Mouse (Mus musculus): ENCODE measurements at regions not wholly inside any gene's neighbourhood (a gene's known extent, or its start where the extent isn't known, plus 50 kb on each side); places are given as distances from the start of the nearest gene placed in this dataset.

DNA sequence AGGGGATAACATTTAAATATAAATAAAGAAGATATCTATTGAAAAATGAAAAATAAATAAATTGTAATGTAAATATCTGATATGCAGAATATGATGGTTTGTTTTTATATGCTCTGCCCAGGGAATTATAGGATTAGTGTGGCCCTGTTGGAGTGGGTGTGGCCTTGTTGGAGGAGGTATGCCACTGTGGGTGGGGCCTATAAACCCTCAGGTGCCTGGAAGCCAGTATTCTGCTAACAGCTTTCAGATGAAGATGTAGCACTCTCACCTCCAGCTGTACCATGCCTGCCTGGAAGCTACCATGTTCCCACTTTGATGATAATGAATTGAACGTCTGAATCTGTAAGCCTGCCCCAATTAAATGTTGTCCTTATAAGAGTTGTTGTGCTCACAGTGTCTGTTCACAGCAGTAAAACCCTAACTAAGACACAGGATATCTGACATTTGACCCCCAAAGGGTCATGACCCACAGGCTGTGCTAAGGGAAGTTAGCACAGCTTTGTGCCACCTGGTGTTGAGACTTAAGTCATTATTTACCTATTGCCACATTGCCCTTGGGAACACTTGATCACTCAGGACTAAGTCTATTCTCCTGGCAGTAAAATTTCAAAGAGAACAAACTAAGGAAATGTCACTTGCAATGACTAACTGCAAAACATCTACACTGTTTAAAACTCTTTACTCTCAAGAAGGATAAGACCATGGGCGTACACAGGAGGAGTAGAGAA is 270.4 kb downstream of the Plk2 start:
- peak; percentile 68 for ATAC-seq
- no peak overlapping the region for H3K4me3 ChIP-seq (replicated peaks)
- no peaks in the 10 kb centered on the region for H3K27me3 ChIP-seq (replicated peaks)
- H3K9me3 ChIP-seq, result no peaks in the 10 kb centered on the region
- H3K27ac ChIP-seq, result no peak overlapping the region
- no peaks in the 10 kb centered on the region for H3K4me1 ChIP-seq (replicated peaks)
- no peak overlapping the region for H3K4me2 ChIP-seq (replicated peaks)
- 41% methylated on average over 2 of the region's 2 CpGs for WGBS
- no peak overlapping the region for H3K9ac ChIP-seq
- H3K36me3 ChIP-seq, result no peaks in the 10 kb centered on the region

DNA sequence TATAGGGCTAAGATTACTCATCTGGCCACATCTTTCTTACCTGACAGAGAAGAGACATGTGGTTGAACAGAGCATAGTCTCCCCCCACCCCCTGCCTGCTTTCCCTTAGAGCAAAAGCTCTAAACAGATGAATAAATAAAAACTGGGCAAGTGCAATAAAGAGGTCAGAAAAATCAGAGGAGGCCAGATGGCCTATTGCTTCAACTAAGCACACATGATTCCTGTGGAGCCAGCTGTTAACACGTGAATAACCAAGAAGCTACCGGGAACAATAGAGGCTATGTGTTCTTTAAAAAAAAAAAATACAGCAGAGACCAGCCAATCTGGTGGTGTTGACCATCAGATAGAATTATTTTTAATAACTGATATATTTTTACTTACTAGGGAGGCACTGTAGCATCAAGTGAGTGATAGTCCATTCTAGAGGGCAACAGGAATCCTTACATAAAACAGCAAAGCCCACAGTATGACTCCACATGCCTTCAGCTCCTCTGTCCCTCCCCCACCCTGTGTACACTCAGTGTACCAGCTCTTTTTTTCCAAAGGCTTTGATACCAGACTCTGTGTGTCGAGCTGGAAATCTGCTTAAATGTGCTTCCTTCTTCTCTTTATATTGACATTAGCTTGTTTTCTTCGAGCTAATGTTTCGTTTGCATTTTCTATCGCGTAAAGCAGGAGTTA is 272.6 kb downstream of the Plk2 start:
- Histone ChIP-seq H3K27me3 (replicated peaks) (no peaks in the 10 kb centered on the region), H3K4me1 (replicated peaks) (no peaks in the 10 kb centered on the region), H3K27ac (no peak overlapping the region), H3K9ac (no peak overlapping the region), H3K4me3 (replicated peaks) (no peak overlapping the region), H3K9me3 (no peaks in the 10 kb centered on the region), H3K4me2 (replicated peaks) (no peak overlapping the region), H3K36me3 (no peaks in the 10 kb centered on the region)
- ATAC-seq, result no peak
- 52% methylated on average over 7 of the region's 7 CpGs for WGBS

- H3K4me3 ChIP-seq (replicated peaks), result no peak overlapping the region
- no peak for ATAC-seq
- no peaks in the 10 kb centered on the region for H3K9me3 ChIP-seq
- H3K4me2 ChIP-seq (replicated peaks), result no peak overlapping the region
- no peaks in the 10 kb centered on the region for H3K4me1 ChIP-seq (replicated peaks)
- H3K27ac ChIP-seq, result no peak overlapping the region
- H3K36me3 ChIP-seq, result no peaks in the 10 kb centered on the region
- H3K27me3 ChIP-seq (replicated peaks), result no peaks in the 10 kb centered on the region
- no peak overlapping the region for H3K9ac ChIP-seq
- 77% methylated on average over 2 of the region's 2 CpGs for WGBS
Measured at GRCm38 (mm10) chr13:110673536-110673935, 278.7 kb downstream of the Plk2 start.

- Histone ChIP-seq H3K4me2 (replicated peaks) (no peak overlapping the region), H3K9ac (no peak overlapping the region), H3K9me3 (no peaks in the 10 kb centered on the region), H3K27me3 (replicated peaks) (no peaks in the 10 kb centered on the region), H3K27ac (no peak overlapping the region), H3K4me1 (replicated peaks) (no peaks in the 10 kb centered on the region), H3K4me3 (replicated peaks) (no peak overlapping the region), H3K36me3 (no peaks in the 10 kb centered on the region)
- no peak for ATAC-seq
- 63% methylated on average over 11 of the region's 11 CpGs for WGBS
Measured at GRCm38 (mm10) chr13:110683259-110684041, 288.6 kb downstream of the Plk2 start.

DNA sequence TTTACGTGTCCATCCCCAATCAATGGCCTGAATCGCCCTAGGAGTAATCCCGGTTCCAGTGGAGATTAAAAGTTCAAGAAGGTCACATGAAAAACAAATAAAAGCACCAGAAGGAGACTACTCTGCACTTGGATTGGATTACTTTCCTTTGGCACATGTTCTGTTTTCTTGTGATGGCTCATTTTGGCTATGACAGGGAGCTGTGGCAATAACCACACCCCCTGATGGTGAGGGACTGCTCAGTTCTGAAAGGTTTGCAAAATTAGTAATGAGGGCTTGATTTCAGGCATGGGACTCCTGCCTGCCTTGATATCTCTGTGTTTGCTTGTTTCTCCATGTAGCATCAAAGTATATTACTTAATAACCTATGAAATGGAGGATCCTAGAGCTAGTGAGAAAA is 293.9 kb downstream of the Plk2 start:
- Histone ChIP-seq H3K27me3 (replicated peaks) (no peaks in the 10 kb centered on the region), H3K27ac (no peak overlapping the region), H3K4me3 (replicated peaks) (no peak overlapping the region), H3K9ac (no peak overlapping the region), H3K4me1 (replicated peaks) (0 out of 2 replicates have a peak, but pooled peaks cover 2% of the 10 kb centered on the region), H3K36me3 (no peaks in the 10 kb centered on the region), H3K9me3 (no peaks in the 10 kb centered on the region), H3K4me2 (replicated peaks) (no peak overlapping the region)
- WGBS, result 55% methylated on average over 3 of the region's 3 CpGs
- no peak for ATAC-seq

- Histone ChIP-seq H3K4me3 (replicated peaks) (no peak overlapping the region), H3K4me1 (replicated peaks) (0 out of 2 replicates have a peak, but pooled peaks cover 2% of the 10 kb centered on the region), H3K4me2 (replicated peaks) (no peak overlapping the region), H3K9ac (no peak overlapping the region), H3K27ac (no peak overlapping the region), H3K27me3 (replicated peaks) (no peaks in the 10 kb centered on the region), H3K9me3 (no peaks in the 10 kb centered on the region), H3K36me3 (no peaks in the 10 kb centered on the region)
- no peak for ATAC-seq
- 31% methylated on average over 10 of the region's 10 CpGs for WGBS
Measured at GRCm38 (mm10) chr13:110690501-110691255, 295.8 kb downstream of the Plk2 start.

- Histone ChIP-seq H3K36me3 (no peaks in the 10 kb centered on the region), H3K4me3 (replicated peaks) (no peak overlapping the region), H3K27me3 (replicated peaks) (no peaks in the 10 kb centered on the region), H3K9me3 (no peaks in the 10 kb centered on the region), H3K27ac (no peak overlapping the region), H3K4me1 (replicated peaks) (0 out of 2 replicates have a peak, but pooled peaks cover 2% of the 10 kb centered on the region), H3K4me2 (replicated peaks) (no peak overlapping the region), H3K9ac (no peak overlapping the region)
- 85% methylated on average over 5 of the region's 5 CpGs for WGBS
- ATAC-seq, result no peak
Measured at GRCm38 (mm10) chr13:110692696-110693095, 297.9 kb downstream of the Plk2 start.

- Histone ChIP-seq H3K9ac (no peak overlapping the region), H3K4me2 (replicated peaks) (no peak overlapping the region), H3K27ac (no peak overlapping the region), H3K36me3 (no peaks in the 10 kb centered on the region), H3K27me3 (replicated peaks) (no peaks in the 10 kb centered on the region), H3K4me3 (replicated peaks) (no peak overlapping the region), H3K4me1 (replicated peaks) (0 out of 2 replicates have a peak, but pooled peaks cover 2% of the 10 kb centered on the region), H3K9me3 (no peaks in the 10 kb centered on the region)
- ATAC-seq, result no peak
- 79% methylated on average over 6 of the region's 6 CpGs for WGBS
Measured at GRCm38 (mm10) chr13:110694876-110695275, 300.0 kb downstream of the Plk2 start.

- Histone ChIP-seq H3K27ac (no peak overlapping the region), H3K4me1 (replicated peaks) (no peaks in the 10 kb centered on the region), H3K9me3 (no peaks in the 10 kb centered on the region), H3K4me3 (replicated peaks) (no peak overlapping the region), H3K27me3 (replicated peaks) (no peaks in the 10 kb centered on the region), H3K4me2 (replicated peaks) (no peak overlapping the region), H3K36me3 (no peaks in the 10 kb centered on the region), H3K9ac (no peak overlapping the region)
- ATAC-seq, result 0 out of 2 replicates have a peak, but pooled peaks have one; percentile 23
- WGBS, result 68% methylated on average over 5 of the region's 5 CpGs
Measured at GRCm38 (mm10) chr13:110696549-110696948, 301.7 kb downstream of the Plk2 start.

- H3K36me3 ChIP-seq, result no peaks in the 10 kb centered on the region
- H3K9me3 ChIP-seq, result no peaks in the 10 kb centered on the region
- H3K27ac ChIP-seq, result no peak overlapping the region
- H3K4me2 ChIP-seq (replicated peaks), result no peak overlapping the region
- H3K4me3 ChIP-seq (replicated peaks), result no peak overlapping the region
- no peaks in the 10 kb centered on the region for H3K4me1 ChIP-seq (replicated peaks)
- no peak overlapping the region for H3K9ac ChIP-seq
- WGBS, result 71% methylated on average over 2 of the region's 2 CpGs
- no peaks in the 10 kb centered on the region for H3K27me3 ChIP-seq (replicated peaks)
- no peak for ATAC-seq
Measured at GRCm38 (mm10) chr13:110704261-110704660, 309.4 kb downstream of the Plk2 start.

GRCm38 (mm10) chr13:110710847-110711246 is 316.0 kb downstream of the Plk2 start:
- H3K27me3 ChIP-seq (replicated peaks), result no peaks in the 10 kb centered on the region
- H3K36me3 ChIP-seq, result no peaks in the 10 kb centered on the region
- H3K4me3 ChIP-seq (replicated peaks), result no peak overlapping the region
- H3K9ac ChIP-seq, result no peak overlapping the region
- no peaks in the 10 kb centered on the region for H3K4me1 ChIP-seq (replicated peaks)
- no peak overlapping the region for H3K4me2 ChIP-seq (replicated peaks)
- ATAC-seq, result no peak
- 73% methylated on average over 4 of the region's 4 CpGs for WGBS
- no peaks in the 10 kb centered on the region for H3K9me3 ChIP-seq
- no peak overlapping the region for H3K27ac ChIP-seq

- WGBS, result 20% methylated on average over 3 of the region's 3 CpGs
- ATAC-seq, result no peak
Measured at GRCm38 (mm10) chr13:110712527-110712926, 317.7 kb downstream of the Plk2 start.

More at GRCm38 (mm10) chr13:110712527-110712926, 317.7 kb downstream of the Plk2 start:
- no peak overlapping the region for H3K9ac ChIP-seq
- H3K27me3 ChIP-seq (replicated peaks), result no peaks in the 10 kb centered on the region
- H3K36me3 ChIP-seq, result no peaks in the 10 kb centered on the region
- H3K27ac ChIP-seq, result no peak overlapping the region
- no peaks in the 10 kb centered on the region for H3K9me3 ChIP-seq
- H3K4me1 ChIP-seq (replicated peaks), result no peaks in the 10 kb centered on the region
- H3K4me2 ChIP-seq (replicated peaks), result no peak overlapping the region
- no peak overlapping the region for H3K4me3 ChIP-seq (replicated peaks)

Data from intestine, embryonic 15.5 days (tissue).